Mouse (Mus musculus): Measurements from ENCODE around the gene Lgals4. TPM values are rescaled to one million over a fixed set of nuclear protein-coding genes. Genes with fewer than 3 reads are reported as not detected.

Lgals4 gene
- total and polyA plus RNA-seq, 2 experiments, result 11.0 to 16.4 TPM

DNA sequence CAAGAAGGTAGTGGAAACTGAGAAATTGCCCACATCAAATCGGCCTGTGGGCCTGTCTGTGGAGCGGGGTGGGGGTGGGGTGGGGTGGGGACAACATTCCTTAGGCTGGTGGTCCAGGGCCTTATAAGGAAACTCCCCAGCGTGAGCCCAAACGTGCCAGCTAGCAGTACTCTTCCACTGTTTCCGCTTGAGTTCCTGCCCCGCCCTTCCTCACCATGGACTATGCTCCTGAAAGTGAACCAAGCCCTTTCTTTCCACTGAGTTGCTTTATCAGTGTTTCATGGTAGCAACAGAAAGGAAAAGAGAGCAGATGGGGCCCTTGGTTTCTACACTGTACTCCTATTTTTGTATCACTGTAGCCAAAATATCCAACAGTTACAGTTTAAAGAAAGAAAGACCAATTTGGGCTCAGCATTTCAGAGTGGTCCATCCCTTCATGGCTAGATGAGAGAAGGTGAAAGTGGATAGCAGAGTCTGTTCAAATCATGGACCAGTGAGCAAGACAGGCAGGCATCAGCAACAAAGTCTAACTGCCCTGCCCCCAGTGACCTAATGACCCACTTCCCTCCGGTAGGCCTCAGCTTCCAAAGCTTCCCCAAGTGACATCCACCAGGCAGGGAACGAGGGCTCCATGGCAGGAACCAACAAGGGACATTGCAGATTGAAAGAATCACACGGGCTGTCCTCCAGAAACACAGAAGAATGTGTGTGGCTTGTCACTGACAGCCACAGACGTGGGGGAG is 30.6 kb upstream of the Lgals4 start:
- WGBS, result 20% methylated on average over 10 of the region's 10 CpGs
- Histone ChIP-seq H3K4me1 (ENCODE audit: control insufficient read depth, insufficient read depth, low read length) (peaks cover 8% of the 10 kb centered on the region), H3K4me3 (ENCODE audit: insufficient read depth, low read depth, low read length) (no peak overlapping the region), H3K27ac (replicated peaks; ENCODE audit: insufficient read depth, low read depth, low read length) (no peak overlapping the region), H3K9ac (ENCODE audit: low read depth, low read length) (no peak overlapping the region), H3K36me3 (ENCODE audit: control insufficient read depth, insufficient read depth, low read length) (no peaks in the 10 kb centered on the region), H3K27me3 (ENCODE audit: control insufficient read depth, insufficient read depth, low read length) (no peaks in the 10 kb centered on the region), H3K79me2 (ENCODE audit: control insufficient read depth, insufficient read depth, low read length) (no peaks in the 10 kb centered on the region)
- TF ChIP-seq POLR2A (IDR thresholded peaks at IDR 0.05; ENCODE audit: extremely low read depth, insufficient read depth, low read length) (no peak), CTCF (IDR thresholded peaks at IDR 0.05; ENCODE audit: low read depth, low read length) (no peak)
- DNase-seq (ENCODE audit: extremely low read depth, low read depth, low spot score), result peak; percentile 50

DNA sequence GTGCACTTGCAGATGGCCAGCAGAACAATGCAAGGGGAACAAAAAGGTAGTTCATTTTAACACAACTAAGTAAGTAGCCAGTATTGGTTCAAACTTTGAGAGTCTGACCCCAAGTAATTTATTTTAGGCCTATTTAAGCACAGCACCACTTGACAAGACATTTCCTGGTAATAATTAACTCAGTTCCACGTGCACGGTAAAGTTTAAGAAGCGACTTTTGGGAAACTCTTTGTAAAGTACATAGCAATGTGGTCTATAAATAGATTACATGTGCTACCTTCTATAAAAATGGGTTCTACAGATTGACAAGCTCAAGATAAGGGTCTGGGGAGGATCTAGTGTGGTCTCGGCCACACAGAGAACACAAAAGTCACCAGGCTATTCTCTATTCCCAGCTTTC is 29.9 kb upstream of the Lgals4 start:
- no peak for TF ChIP-seq POLR2A (IDR thresholded peaks at IDR 0.05; ENCODE audit: extremely low read depth, insufficient read depth, low read length)
- TF ChIP-seq CTCF (IDR thresholded peaks at IDR 0.05; ENCODE audit: low read depth, low read length), result no peak
- peak; percentile 67 for DNase-seq (ENCODE audit: extremely low read depth, low read depth, low spot score)
- H3K27ac ChIP-seq (replicated peaks; ENCODE audit: insufficient read depth, low read depth, low read length), result no peak overlapping the region
- peaks cover 9% of the 10 kb centered on the region for H3K4me1 ChIP-seq (ENCODE audit: control insufficient read depth, insufficient read depth, low read length)
- H3K4me3 ChIP-seq (ENCODE audit: insufficient read depth, low read depth, low read length), result no peak overlapping the region
- H3K9ac ChIP-seq (ENCODE audit: low read depth, low read length), result no peak overlapping the region
- H3K36me3 ChIP-seq (ENCODE audit: control insufficient read depth, insufficient read depth, low read length), result no peaks in the 10 kb centered on the region
- H3K27me3 ChIP-seq (ENCODE audit: control insufficient read depth, insufficient read depth, low read length), result no peaks in the 10 kb centered on the region
- no peaks in the 10 kb centered on the region for H3K79me2 ChIP-seq (ENCODE audit: control insufficient read depth, insufficient read depth, low read length)
- WGBS, result 35% methylated on average over 4 of the region's 4 CpGs

DNA sequence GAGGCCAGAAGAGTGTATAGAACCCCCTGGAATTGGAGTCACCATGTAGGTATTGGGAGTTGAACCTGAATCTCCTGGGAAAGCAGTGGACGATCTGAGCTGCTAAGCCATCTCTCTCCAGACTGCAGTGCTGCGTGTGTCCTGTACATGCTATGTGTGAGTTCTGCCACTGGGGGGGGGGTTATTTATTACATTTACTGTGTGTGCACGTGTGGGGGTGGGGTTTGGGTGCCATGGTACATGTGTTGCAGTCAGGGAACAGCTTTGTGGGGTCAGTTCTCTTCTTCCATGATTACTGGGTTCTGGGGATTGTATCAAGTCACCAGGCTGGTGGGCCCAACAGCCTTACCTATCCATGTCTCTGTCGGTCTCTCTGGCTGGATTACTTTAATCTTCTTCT is 26.8 kb upstream of the Lgals4 start:
- peaks cover under 1% of the 10 kb centered on the region; the same call in 1 of the 2 replicates for H3K79me2 ChIP-seq (ENCODE audit: control insufficient read depth, insufficient read depth, low read length)
- TF ChIP-seq POLR2A (IDR thresholded peaks at IDR 0.05; ENCODE audit: extremely low read depth, insufficient read depth, low read length) (no peak), CTCF (IDR thresholded peaks at IDR 0.05; ENCODE audit: low read depth, low read length) (no peak)
- no peak overlapping the region for H3K4me3 ChIP-seq (ENCODE audit: insufficient read depth, low read depth, low read length)
- WGBS, result 69% methylated on average over 4 of the region's 4 CpGs
- no peak overlapping the region for H3K9ac ChIP-seq (ENCODE audit: low read depth, low read length)
- no peak overlapping the region for H3K27ac ChIP-seq (replicated peaks; ENCODE audit: insufficient read depth, low read depth, low read length)
- no peak for DNase-seq (ENCODE audit: extremely low read depth, low read depth, low spot score)
- peaks cover 9% of the 10 kb centered on the region for H3K4me1 ChIP-seq (ENCODE audit: control insufficient read depth, insufficient read depth, low read length)
- 0 out of 2 replicates have a peak, but pooled peaks cover under 1% of the 10 kb centered on the region for H3K36me3 ChIP-seq (ENCODE audit: control insufficient read depth, insufficient read depth, low read length)
- no peaks in the 10 kb centered on the region for H3K27me3 ChIP-seq (ENCODE audit: control insufficient read depth, insufficient read depth, low read length)

- peak overlapping the region; percentile 96 for H3K27ac ChIP-seq (replicated peaks; ENCODE audit: insufficient read depth, low read depth, low read length)
- TF ChIP-seq CTCF (IDR thresholded peaks at IDR 0.05; ENCODE audit: low read depth, low read length) (no peak), POLR2A (IDR thresholded peaks at IDR 0.05; ENCODE audit: extremely low read depth, insufficient read depth, low read length) (no peak)
- H3K4me1 ChIP-seq (ENCODE audit: control insufficient read depth, insufficient read depth, low read length), result peaks cover 13% of the 10 kb centered on the region
- peak overlapping the region; percentile 88 for H3K9ac ChIP-seq (ENCODE audit: low read depth, low read length)
- H3K4me3 ChIP-seq (ENCODE audit: insufficient read depth, low read depth, low read length), result peak overlapping the region; percentile 79; the same call in 1 of the 2 replicates
- H3K27me3 ChIP-seq (ENCODE audit: control insufficient read depth, insufficient read depth, low read length), result no peaks in the 10 kb centered on the region
- peaks cover 9% of the 10 kb centered on the region; the same call in 1 of the 2 replicates for H3K79me2 ChIP-seq (ENCODE audit: control insufficient read depth, insufficient read depth, low read length)
- no peak for DNase-seq (ENCODE audit: extremely low read depth, low read depth, low spot score)
- WGBS, result 45% methylated on average over 6 of the region's 8 CpGs
- H3K36me3 ChIP-seq (ENCODE audit: control insufficient read depth, insufficient read depth, low read length), result peaks cover 3% of the 10 kb centered on the region; the same call in 1 of the 2 replicates
Measured at GRCm38 (mm10) chr7:28807641-28808220, 25.9 kb upstream of the Lgals4 start.

DNA sequence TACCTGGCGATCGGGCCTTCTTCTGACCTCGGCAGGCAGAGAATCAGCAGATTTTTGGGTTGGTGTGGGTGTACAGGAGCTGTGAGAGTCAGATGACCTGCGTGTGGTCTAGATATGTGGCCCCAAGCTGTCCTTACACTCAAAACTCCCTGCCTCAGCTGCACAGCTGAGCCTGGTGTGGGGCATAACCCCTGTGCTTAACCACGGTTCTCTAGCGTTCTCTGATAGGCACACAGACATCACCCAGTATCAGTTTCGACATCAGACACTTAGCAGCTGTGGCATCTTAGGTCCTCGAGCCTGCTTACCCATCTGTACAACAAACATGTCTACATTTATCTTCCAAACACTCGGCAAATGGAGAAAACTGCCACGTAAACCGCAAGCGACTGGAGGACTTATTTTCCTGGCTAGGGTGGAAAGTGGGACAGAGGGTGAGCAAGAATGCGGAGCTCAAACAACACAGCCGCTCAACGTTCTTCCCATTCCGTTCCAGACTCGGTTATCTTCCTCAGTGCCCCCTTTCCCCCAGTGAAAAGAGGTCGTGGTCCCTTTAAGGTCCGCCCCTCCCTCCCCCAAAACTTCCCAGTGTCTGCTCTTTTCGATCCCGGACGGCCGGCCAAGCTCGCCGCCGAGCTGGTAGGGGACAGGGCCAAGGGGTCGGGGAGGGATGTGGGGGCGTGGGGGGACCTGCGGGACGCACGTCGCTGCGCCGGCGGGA is 25.3 kb upstream of the Lgals4 start, which contains the start of gene Hnrnpl:
Hnrnpl (plus strand) TSS at position 321 of the 721 bp plus-strand sequence.
- H3K27me3 ChIP-seq (ENCODE audit: control insufficient read depth, insufficient read depth, low read length), result no peaks in the 10 kb centered on the region
- TF ChIP-seq POLR2A (IDR thresholded peaks at IDR 0.05; ENCODE audit: extremely low read depth, insufficient read depth, low read length) (no peak), CTCF (IDR thresholded peaks at IDR 0.05; ENCODE audit: low read depth, low read length) (no peak)
- peak; percentile 65 for DNase-seq (ENCODE audit: extremely low read depth, low read depth, low spot score)
- peaks cover 9% of the 10 kb centered on the region for H3K36me3 ChIP-seq (ENCODE audit: control insufficient read depth, insufficient read depth, low read length)
- peak within 1 kb of the TSS; percentile 79 for H3K4me3 ChIP-seq (ENCODE audit: insufficient read depth, low read depth, low read length)
- H3K9ac ChIP-seq (ENCODE audit: low read depth, low read length), result peak within 1 kb of the TSS; percentile 88
- H3K79me2 ChIP-seq (ENCODE audit: control insufficient read depth, insufficient read depth, low read length), result peaks cover 9% of the 10 kb centered on the region; the same call in 1 of the 2 replicates
- peaks cover 9% of the 10 kb centered on the region for H3K4me1 ChIP-seq (ENCODE audit: control insufficient read depth, insufficient read depth, low read length)
- H3K27ac ChIP-seq (replicated peaks; ENCODE audit: insufficient read depth, low read depth, low read length), result peak within 1 kb of the TSS; percentile 96
- WGBS, result 2% methylated on average over 35 of the region's 35 CpGs

Measured in liver, adult 2 months (tissue).